16 mouse cellular contexts compared by ENCODE assay signal in genomic region chr5:24982258-24982657, GRCm38 (mm10).
A peak's percentile ranks its signal among the peaks of the same experiment; 100 is the strongest.
DNase-seq lines count a peak whose midpoint lies in the region; ATAC-seq and TF ChIP-seq lines count a peak whose summit lies in the region.
"Had no signal": no experiment of that assay in that cellular context is flagged by ENCODE, and none has a peak within 500 bp of the region (broad histone marks: within the 10 kb centered on the region; RNA-seq: fewer than 3 reads in every experiment).

No protein-coding gene starts in this region.

- peak; percentile 81 for ATAC-seq in heart, postnatal 0 days (ENCODE audit: insufficient read depth, low read depth)
- ATAC-seq in midbrain, embryonic 14.5 days (ENCODE audit: low FRiP score, low TSS enrichment), result no peak
- ATAC-seq: forebrain, embryonic 15.5 days; midbrain, embryonic 16.5 days had no signal

- H3K27ac ChIP-seq in layer of hippocampus, adult 2 months, result peak overlapping the region; percentile 67
- peak overlapping the region; percentile 93 for H3K27ac ChIP-seq in heart, postnatal 0 days (ENCODE audit: low read depth)
- no peak overlapping the region for H3K27ac ChIP-seq in midbrain, embryonic 14.5 days (replicated peaks; ENCODE audit: low read depth, low read length)
- H3K27ac ChIP-seq: forebrain, embryonic 15.5 days; hindbrain, embryonic 15.5 days; neural tube, embryonic 13.5 days had no signal

- no peak overlapping the region for H3K4me2 ChIP-seq in heart, postnatal 0 days (ENCODE audit: low read depth, low read length)
- no peak overlapping the region for H3K4me2 ChIP-seq in midbrain, embryonic 14.5 days (ENCODE audit: low read length)
- H3K4me2 ChIP-seq: forebrain, embryonic 15.5 days; hindbrain, embryonic 15.5 days; neural tube, embryonic 13.5 days had no signal

- no peak for TF ChIP-seq CTCF in layer of hippocampus, adult 2 months (conservative IDR thresholded peaks at IDR 0.05)
- no peak for TF ChIP-seq CTCF in heart, postnatal 0 days (IDR thresholded peaks at IDR 0.05; ENCODE audit: low read depth)

- DNase-seq in heart, adult 18-20 months, result peak; percentile 42 to 58
- DNase-seq in heart, postnatal 25 days (ENCODE audit: low spot score), result no peak
- no peak for DNase-seq in layer of hippocampus, adult 2 months (ENCODE audit: low spot score in 2 of 2)
- no peak for DNase-seq in layer of hippocampus, postnatal 10 days (ENCODE audit: low spot score in 2 of 2)
- DNase-seq in heart, postnatal 0 days (ENCODE audit: low spot score), result peak; percentile 77
- no peak for DNase-seq in midbrain, embryonic 14.5 days
- no peak for DNase-seq in frontal cortex, adult 2 months (ENCODE audit: extremely low spot score in 1 of 2, low spot score in 1 of 2)
- DNase-seq: cerebellum, adult 8-10 months; gastrocnemius, postnatal 14 days; kidney, adult 8-10 months; thymus, postnatal 36 days had no signal

- no peaks in the 10 kb centered on the region for H3K36me3 ChIP-seq in heart, postnatal 0 days (replicated peaks; ENCODE audit: control insufficient read depth, insufficient read depth, low read length)
- H3K36me3 ChIP-seq in midbrain, embryonic 14.5 days (ENCODE audit: control insufficient read depth, insufficient read depth, low read length), result no peaks in the 10 kb centered on the region
- H3K36me3 ChIP-seq: forebrain, embryonic 15.5 days; hindbrain, embryonic 15.5 days; neural tube, embryonic 13.5 days had no signal

- WGBS in heart, postnatal 0 days, result 22% methylated on average over 3 of the region's 3 CpGs
- 86% methylated on average over 3 of the region's 3 CpGs for WGBS in midbrain, embryonic 14.5 days

- H3K4me3 ChIP-seq in layer of hippocampus, adult 2 months, result no peak overlapping the region
- H3K4me3 ChIP-seq in heart, postnatal 0 days (ENCODE audit: low read depth, low read length), result no peak overlapping the region
- no peak overlapping the region for H3K4me3 ChIP-seq in midbrain, embryonic 14.5 days (replicated peaks; ENCODE audit: low read depth, low read length)
- H3K4me3 ChIP-seq: forebrain, embryonic 15.5 days; hindbrain, embryonic 15.5 days; myocyte; neural tube, embryonic 13.5 days had no signal

- no peak overlapping the region; the same call in 1 of the 2 replicates for H3K9ac ChIP-seq in heart, postnatal 0 days (replicated peaks; ENCODE audit: low read depth, low read length)
- no peak overlapping the region for H3K9ac ChIP-seq in midbrain, embryonic 14.5 days (replicated peaks; ENCODE audit: low read length)
- H3K9ac ChIP-seq: forebrain, embryonic 15.5 days; hindbrain, embryonic 15.5 days; neural tube, embryonic 13.5 days had no signal

- TF ChIP-seq EP300 in heart, postnatal 0 days (IDR thresholded peaks at IDR 0.05; ENCODE audit: low read depth), result peak; percentile 66; the same call in 1 of the 2 replicates

- peaks cover 87% of the 10 kb centered on the region for H3K4me1 ChIP-seq in heart, postnatal 0 days (ENCODE audit: control insufficient read depth, insufficient read depth)
- peaks cover 18% of the 10 kb centered on the region for H3K4me1 ChIP-seq in midbrain, embryonic 14.5 days (ENCODE audit: control insufficient read depth, insufficient read depth, low read length)

- no peaks in the 10 kb centered on the region for H3K9me3 ChIP-seq in heart, postnatal 0 days (replicated peaks; ENCODE audit: control insufficient read depth, low read length)
- H3K9me3 ChIP-seq in midbrain, embryonic 14.5 days (ENCODE audit: control insufficient read depth, low read length), result no peaks in the 10 kb centered on the region
- H3K9me3 ChIP-seq: forebrain, embryonic 15.5 days; hindbrain, embryonic 15.5 days; neural tube, embryonic 13.5 days had no signal

- intact Hi-C loops in heart, postnatal 25 days (cut with DNase I), result no loop called here

- H3K27me3 ChIP-seq in heart, postnatal 0 days (ENCODE audit: control insufficient read depth, insufficient read depth, low read length), result no peaks in the 10 kb centered on the region
- H3K27me3 ChIP-seq in midbrain, embryonic 14.5 days (ENCODE audit: control insufficient read depth, insufficient read depth, low read length), result no peaks in the 10 kb centered on the region
- H3K27me3 ChIP-seq: forebrain, embryonic 15.5 days; hindbrain, embryonic 15.5 days; neural tube, embryonic 13.5 days had no signal

Comparison
In these comparisons a context has a peak if more than half of its experiments do, and no peak if none do; other contexts are left out.
1. DNase-seq: peak in heart, adult 18-20 months (2 of 2) and heart, postnatal 0 days (single experiment); none in heart, postnatal 25 days (single experiment), layer of hippocampus, adult 2 months (0 of 2), layer of hippocampus, postnatal 10 days (0 of 2), midbrain, embryonic 14.5 days (single experiment) and frontal cortex, adult 2 months (0 of 2).